Mouse (Mus musculus): Measurements from ENCODE around the gene Cfap44. TPM values are rescaled to one million over a fixed set of nuclear protein-coding genes. Genes with fewer than 3 reads are reported as not detected.
A peak's percentile ranks its signal among the peaks of the same experiment; 100 is the strongest.

The Cfap44 gene
- polyA plus RNA-seq, 1 experiment from 2014 or later: 11.0 TPM

DNA sequence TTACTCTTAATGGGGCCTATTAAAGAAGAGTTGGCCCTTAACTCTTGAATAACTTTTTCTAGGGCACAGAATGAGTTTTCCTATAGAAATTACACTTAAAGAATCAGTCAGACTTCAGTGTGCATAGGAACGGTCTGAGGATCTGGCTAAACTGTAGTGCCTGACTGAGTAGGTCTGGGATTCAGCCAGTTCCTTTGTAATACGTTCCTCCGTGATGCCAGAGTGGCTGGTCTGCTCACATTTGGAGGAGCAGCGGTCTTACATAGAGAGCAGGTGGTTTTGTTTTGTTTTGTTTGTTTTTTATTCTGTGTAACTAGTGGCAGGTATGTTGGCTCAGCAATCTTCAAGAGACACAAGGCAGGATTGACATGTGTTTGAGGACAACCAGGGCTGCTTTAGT, 14.6 kb upstream of the Cfap44 start:
- H3K4me3 ChIP-seq (replicated peaks; ENCODE audit: low read length): no peak overlapping the region
- no peaks in the 10 kb centered on the region for H3K27me3 ChIP-seq (ENCODE audit: control insufficient read depth, insufficient read depth, low read length)
- ATAC-seq (ENCODE audit: low FRiP score) (no peak), DNase-seq (ENCODE audit: low spot score) (no peak)
- no peaks in the 10 kb centered on the region for H3K4me1 ChIP-seq (replicated peaks; ENCODE audit: control insufficient read depth, insufficient read depth, low read length)
- WGBS: 74% methylated on average over 4 of the region's 4 CpGs
- no peak overlapping the region for H3K4me2 ChIP-seq (replicated peaks)
- H3K9ac ChIP-seq: no peak overlapping the region
- 0 out of 2 replicates have a peak, but pooled peaks cover 8% of the 10 kb centered on the region for H3K36me3 ChIP-seq (replicated peaks; ENCODE audit: control insufficient read depth, insufficient read depth)
- H3K27ac ChIP-seq: no peak overlapping the region
- no peaks in the 10 kb centered on the region for H3K9me3 ChIP-seq (ENCODE audit: control insufficient read depth, low read length)

DNA sequence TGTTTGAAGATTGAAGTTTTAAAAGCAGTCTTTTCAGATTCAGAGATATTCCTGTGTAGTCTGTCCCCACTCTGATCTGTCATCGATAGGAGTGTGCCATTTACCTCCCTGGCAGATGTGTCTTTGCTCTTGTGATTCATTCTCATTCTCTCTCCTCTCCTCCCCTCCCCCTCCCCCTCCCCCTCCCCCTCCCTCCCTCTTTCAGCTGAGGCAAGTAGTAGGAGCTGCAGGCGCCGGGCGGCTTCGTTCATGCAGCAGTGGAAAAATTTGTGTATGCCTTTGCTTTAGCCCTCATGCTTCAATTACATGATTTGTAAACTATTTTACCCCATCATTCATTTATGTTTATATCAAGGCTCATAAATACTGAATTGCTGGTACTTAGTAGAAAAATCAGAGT, 13.0 kb upstream of the Cfap44 start:
- Histone ChIP-seq H3K4me2 (replicated peaks) (no peak overlapping the region), H3K4me3 (replicated peaks; ENCODE audit: low read length) (no peak overlapping the region), H3K27ac (no peak overlapping the region), H3K9me3 (ENCODE audit: control insufficient read depth, low read length) (no peaks in the 10 kb centered on the region), H3K36me3 (replicated peaks; ENCODE audit: control insufficient read depth, insufficient read depth) (0 out of 2 replicates have a peak, but pooled peaks cover 8% of the 10 kb centered on the region), H3K27me3 (ENCODE audit: control insufficient read depth, insufficient read depth, low read length) (no peaks in the 10 kb centered on the region), H3K4me1 (replicated peaks; ENCODE audit: control insufficient read depth, insufficient read depth, low read length) (no peaks in the 10 kb centered on the region), H3K9ac (no peak overlapping the region)
- DNase-seq (ENCODE audit: low spot score): no peak
- WGBS: 10% methylated on average over 5 of the region's 5 CpGs
- ATAC-seq (ENCODE audit: low FRiP score): no peak

DNA sequence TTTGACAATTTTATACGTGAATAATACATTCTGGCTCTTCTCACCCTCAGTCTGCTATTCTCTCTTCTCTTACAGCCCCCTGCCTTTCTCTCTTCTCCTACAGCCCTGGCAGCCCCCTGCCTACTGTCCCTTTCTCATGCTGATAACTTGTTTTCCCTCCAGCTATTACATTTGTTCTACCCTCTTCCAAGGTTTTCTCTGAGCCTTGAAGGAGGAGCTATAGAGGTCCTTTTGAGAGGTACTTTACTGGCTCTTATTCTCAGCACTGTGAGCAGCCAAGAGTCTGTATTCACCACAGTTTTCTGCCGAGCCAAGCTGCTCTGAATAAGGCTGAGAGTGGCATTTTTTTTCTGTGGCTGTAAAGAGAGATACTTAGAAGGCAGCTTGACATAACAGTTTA, 11.0 kb upstream of the Cfap44 start:
- H3K4me1 ChIP-seq (replicated peaks; ENCODE audit: control insufficient read depth, insufficient read depth, low read length): no peaks in the 10 kb centered on the region
- DNase-seq (ENCODE audit: low spot score) (no peak), ATAC-seq (ENCODE audit: low FRiP score) (peak; percentile 81; the same call in 1 of the 2 replicates)
- 14% methylated on average over 2 of the region's 2 CpGs for WGBS
- no peak overlapping the region for H3K9ac ChIP-seq
- H3K9me3 ChIP-seq (ENCODE audit: control insufficient read depth, low read length): no peaks in the 10 kb centered on the region
- H3K27me3 ChIP-seq (ENCODE audit: control insufficient read depth, insufficient read depth, low read length): no peaks in the 10 kb centered on the region
- H3K4me2 ChIP-seq (replicated peaks): no peak overlapping the region
- H3K4me3 ChIP-seq (replicated peaks; ENCODE audit: low read length): no peak overlapping the region
- 0 out of 2 replicates have a peak, but pooled peaks cover 3% of the 10 kb centered on the region for H3K36me3 ChIP-seq (replicated peaks; ENCODE audit: control insufficient read depth, insufficient read depth)
- no peak overlapping the region for H3K27ac ChIP-seq

DNA sequence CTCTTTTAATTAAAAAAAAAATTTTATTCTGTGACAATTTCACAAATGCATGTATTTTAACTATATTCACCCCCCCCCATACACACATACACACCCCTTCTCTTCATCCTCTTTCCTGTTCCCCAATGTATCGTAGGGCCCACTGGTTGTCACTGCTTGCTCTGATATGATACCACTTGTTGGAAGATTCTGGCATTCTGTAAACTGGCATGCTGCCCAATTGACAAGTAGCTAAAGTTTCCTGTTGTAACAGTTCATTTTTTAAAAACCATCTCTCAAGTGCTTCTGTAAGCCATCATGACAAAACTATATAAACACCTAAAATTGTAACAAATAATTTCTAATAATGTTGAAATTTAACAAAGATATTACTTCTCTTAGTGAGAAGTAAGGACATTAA, 10.3 kb upstream of the Cfap44 start:
- H3K36me3 ChIP-seq (replicated peaks; ENCODE audit: control insufficient read depth, insufficient read depth): 0 out of 2 replicates have a peak, but pooled peaks cover 8% of the 10 kb centered on the region
- H3K27ac ChIP-seq: no peak overlapping the region
- ATAC-seq (ENCODE audit: low FRiP score): no peak
- no peak overlapping the region for H3K4me3 ChIP-seq (replicated peaks; ENCODE audit: low read length)
- DNase-seq (ENCODE audit: low spot score): no peak
- no peak overlapping the region for H3K9ac ChIP-seq
- 81% methylated on average over 1 of the region's 1 CpGs for WGBS
- H3K4me2 ChIP-seq (replicated peaks): no peak overlapping the region
- H3K9me3 ChIP-seq (ENCODE audit: control insufficient read depth, low read length): no peaks in the 10 kb centered on the region
- H3K27me3 ChIP-seq (ENCODE audit: control insufficient read depth, insufficient read depth, low read length): no peaks in the 10 kb centered on the region
- no peaks in the 10 kb centered on the region for H3K4me1 ChIP-seq (replicated peaks; ENCODE audit: control insufficient read depth, insufficient read depth, low read length)

DNA sequence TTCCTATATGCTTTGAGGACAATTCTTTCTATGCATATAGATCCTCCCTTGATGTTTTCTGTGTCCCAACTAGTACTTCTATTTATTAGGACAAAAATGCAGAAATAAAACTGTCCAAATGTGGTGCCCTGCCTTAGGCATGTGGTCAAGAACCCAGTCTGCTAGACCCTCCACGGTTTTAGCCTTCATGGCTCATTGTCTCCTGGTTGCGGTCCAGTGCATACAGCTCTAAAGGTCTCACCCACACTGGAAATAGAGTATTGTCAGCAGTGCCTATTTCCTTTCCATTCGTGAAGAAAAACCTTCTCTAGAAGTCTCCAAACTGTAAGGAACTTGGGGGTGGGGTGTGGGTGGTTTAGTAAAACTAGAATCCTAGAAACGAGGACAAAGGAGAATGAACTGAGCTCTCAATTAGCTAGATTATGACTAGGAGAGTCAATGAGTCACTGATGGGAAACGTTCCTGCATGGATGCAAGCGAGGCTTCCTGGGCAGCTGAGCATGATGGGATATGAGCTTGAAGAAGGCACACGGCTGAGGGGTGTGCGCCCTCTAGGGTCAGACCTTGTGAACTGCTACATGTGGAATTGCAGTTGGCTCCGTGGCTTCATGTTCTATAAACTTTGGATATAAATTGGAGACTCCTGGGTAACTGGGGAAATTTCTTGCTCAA, 2.6 kb upstream of the Cfap44 start:
- Histone ChIP-seq H3K27me3 (ENCODE audit: control insufficient read depth, insufficient read depth, low read length) (no peaks in the 10 kb centered on the region), H3K4me2 (replicated peaks) (peak overlapping the region; percentile 25)

DNA sequence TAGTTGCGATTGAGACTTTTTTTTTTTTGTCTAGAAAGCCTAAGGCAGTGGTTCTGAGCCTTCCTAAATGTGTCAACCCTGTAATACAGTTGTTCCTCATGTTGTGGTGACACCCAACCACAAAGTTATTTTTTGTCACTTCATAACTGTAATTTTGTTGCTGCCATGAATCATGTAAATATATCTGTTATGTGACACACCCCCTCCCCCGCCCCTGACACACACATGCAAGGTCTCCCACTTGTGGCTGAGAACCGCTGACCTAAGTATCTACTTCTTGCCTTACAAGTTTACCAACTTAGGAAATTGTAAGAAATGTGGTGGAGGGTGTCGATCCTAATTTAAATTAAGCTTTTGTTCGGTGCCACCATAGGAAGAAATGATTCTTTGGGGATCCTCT, 10.3 kb downstream of the Cfap44 start:
- 97% methylated on average over 5 of the region's 5 CpGs for WGBS
- Histone ChIP-seq H3K4me2 (replicated peaks) (no peak overlapping the region), H3K4me3 (replicated peaks; ENCODE audit: low read length) (no peak overlapping the region), H3K9me3 (ENCODE audit: control insufficient read depth, low read length) (peaks cover 5% of the 10 kb centered on the region; the same call in 1 of the 2 replicates), H3K27ac (no peak overlapping the region), H3K4me1 (replicated peaks; ENCODE audit: control insufficient read depth, insufficient read depth, low read length) (no peaks in the 10 kb centered on the region), H3K9ac (no peak overlapping the region), H3K27me3 (ENCODE audit: control insufficient read depth, insufficient read depth, low read length) (no peaks in the 10 kb centered on the region), H3K36me3 (replicated peaks; ENCODE audit: control insufficient read depth, insufficient read depth) (no peaks in the 10 kb centered on the region)
- ATAC-seq (ENCODE audit: low FRiP score): no peak
- DNase-seq (ENCODE audit: low spot score): no peak

More for the DNA sequence above, 2.6 kb upstream of the Cfap44 start:
- Histone ChIP-seq H3K4me3 (replicated peaks; ENCODE audit: low read length) (no peak overlapping the region), H3K4me1 (replicated peaks; ENCODE audit: control insufficient read depth, insufficient read depth, low read length) (peaks cover 12% of the 10 kb centered on the region), H3K9me3 (ENCODE audit: control insufficient read depth, low read length) (no peaks in the 10 kb centered on the region), H3K9ac (no peak overlapping the region), H3K27ac (no peak overlapping the region), H3K36me3 (replicated peaks; ENCODE audit: control insufficient read depth, insufficient read depth) (0 out of 2 replicates have a peak, but pooled peaks cover 5% of the 10 kb centered on the region)
- WGBS: 34% methylated on average over 9 of the region's 9 CpGs
- DNase-seq (ENCODE audit: low spot score) (peak; percentile 66), ATAC-seq (ENCODE audit: low FRiP score) (no peak)

DNA sequence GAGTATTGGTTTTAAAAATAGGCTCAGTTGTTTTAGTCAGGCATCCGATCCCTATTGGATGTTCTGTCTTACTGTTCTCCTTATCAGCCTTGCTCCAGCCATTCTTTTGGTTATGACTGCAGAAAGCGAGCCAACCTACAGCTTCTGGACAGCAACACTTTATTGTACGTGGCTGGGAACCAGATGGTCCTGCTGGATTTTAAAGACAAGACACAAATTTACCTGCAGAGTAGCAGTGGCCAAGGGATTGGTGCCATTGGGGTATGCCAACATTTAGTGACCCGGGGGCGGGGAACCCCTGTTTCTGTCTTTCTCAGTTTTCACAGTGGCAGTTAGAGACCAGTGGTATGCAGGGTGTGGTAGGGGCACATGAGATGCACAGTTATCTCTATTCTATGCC, 12.6 kb downstream of the Cfap44 start:
- DNase-seq (ENCODE audit: low spot score) (no peak), ATAC-seq (ENCODE audit: low FRiP score) (no peak)
- no peaks in the 10 kb centered on the region for H3K36me3 ChIP-seq (replicated peaks; ENCODE audit: control insufficient read depth, insufficient read depth)
- peaks cover 5% of the 10 kb centered on the region; the same call in 1 of the 2 replicates for H3K9me3 ChIP-seq (ENCODE audit: control insufficient read depth, low read length)
- H3K4me2 ChIP-seq (replicated peaks): no peak overlapping the region
- 97% methylated on average over 5 of the region's 5 CpGs for WGBS
- no peak overlapping the region for H3K9ac ChIP-seq
- H3K4me1 ChIP-seq (replicated peaks; ENCODE audit: control insufficient read depth, insufficient read depth, low read length): no peaks in the 10 kb centered on the region
- no peak overlapping the region for H3K4me3 ChIP-seq (replicated peaks; ENCODE audit: low read length)
- H3K27me3 ChIP-seq (ENCODE audit: control insufficient read depth, insufficient read depth, low read length): no peaks in the 10 kb centered on the region
- H3K27ac ChIP-seq: no peak overlapping the region

DNA sequence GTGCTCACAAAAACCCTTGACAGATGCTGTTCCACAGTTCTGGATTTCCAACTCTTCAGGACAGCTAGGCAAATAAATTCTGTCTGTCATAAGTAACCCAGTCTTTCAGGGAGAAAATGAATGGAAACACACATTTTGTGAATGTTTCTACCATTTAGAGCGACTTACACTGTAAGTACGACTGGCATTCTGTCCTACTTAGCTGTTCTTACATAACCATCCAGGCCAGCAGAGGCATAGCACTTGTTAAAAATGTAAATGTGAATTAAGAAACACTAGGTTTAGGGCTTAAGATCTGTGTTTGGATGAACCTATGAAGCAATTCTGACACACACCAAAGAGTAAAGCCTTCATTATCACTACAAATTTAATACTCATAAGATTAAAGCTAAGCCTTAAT, 13.7 kb downstream of the Cfap44 start:
- Histone ChIP-seq H3K9me3 (ENCODE audit: control insufficient read depth, low read length) (peaks cover 5% of the 10 kb centered on the region; the same call in 1 of the 2 replicates), H3K4me3 (replicated peaks; ENCODE audit: low read length) (no peak overlapping the region), H3K4me2 (replicated peaks) (no peak overlapping the region), H3K27me3 (ENCODE audit: control insufficient read depth, insufficient read depth, low read length) (no peaks in the 10 kb centered on the region), H3K9ac (no peak overlapping the region), H3K27ac (no peak overlapping the region), H3K36me3 (replicated peaks; ENCODE audit: control insufficient read depth, insufficient read depth) (no peaks in the 10 kb centered on the region), H3K4me1 (replicated peaks; ENCODE audit: control insufficient read depth, insufficient read depth, low read length) (no peaks in the 10 kb centered on the region)
- DNase-seq (ENCODE audit: low spot score) (no peak), ATAC-seq (ENCODE audit: low FRiP score) (no peak)
- WGBS: 91% methylated on average over 2 of the region's 2 CpGs

DNA sequence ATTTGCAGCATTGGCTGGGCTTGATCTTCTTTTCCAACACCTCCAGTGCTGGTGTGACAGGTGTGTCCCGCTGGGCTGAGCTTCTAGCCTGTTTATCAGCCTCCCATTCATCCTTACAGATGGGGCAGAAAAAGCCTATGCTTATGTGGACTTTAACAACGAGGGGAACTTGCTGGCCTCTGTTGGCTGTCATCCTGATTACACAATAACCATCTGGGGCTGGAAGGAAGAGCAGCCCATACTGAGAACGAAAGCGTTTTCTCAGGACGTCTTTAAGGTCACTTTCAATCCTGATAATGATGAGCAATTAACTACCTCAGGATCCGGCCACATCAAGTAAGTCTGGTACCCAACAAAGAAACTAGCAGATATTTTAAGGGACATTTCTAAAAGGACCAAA, 15.6 kb downstream of the Cfap44 start:
- ATAC-seq (ENCODE audit: low FRiP score) (no peak), DNase-seq (ENCODE audit: low spot score) (no peak)
- Histone ChIP-seq H3K4me1 (replicated peaks; ENCODE audit: control insufficient read depth, insufficient read depth, low read length) (no peaks in the 10 kb centered on the region), H3K27ac (no peak overlapping the region), H3K4me3 (replicated peaks; ENCODE audit: low read length) (no peak overlapping the region), H3K27me3 (ENCODE audit: control insufficient read depth, insufficient read depth, low read length) (no peaks in the 10 kb centered on the region), H3K4me2 (replicated peaks) (no peak overlapping the region), H3K9ac (no peak overlapping the region), H3K9me3 (ENCODE audit: control insufficient read depth, low read length) (no peaks in the 10 kb centered on the region), H3K36me3 (replicated peaks; ENCODE audit: control insufficient read depth, insufficient read depth) (no peaks in the 10 kb centered on the region)
- WGBS: 69% methylated on average over 6 of the region's 6 CpGs

DNA sequence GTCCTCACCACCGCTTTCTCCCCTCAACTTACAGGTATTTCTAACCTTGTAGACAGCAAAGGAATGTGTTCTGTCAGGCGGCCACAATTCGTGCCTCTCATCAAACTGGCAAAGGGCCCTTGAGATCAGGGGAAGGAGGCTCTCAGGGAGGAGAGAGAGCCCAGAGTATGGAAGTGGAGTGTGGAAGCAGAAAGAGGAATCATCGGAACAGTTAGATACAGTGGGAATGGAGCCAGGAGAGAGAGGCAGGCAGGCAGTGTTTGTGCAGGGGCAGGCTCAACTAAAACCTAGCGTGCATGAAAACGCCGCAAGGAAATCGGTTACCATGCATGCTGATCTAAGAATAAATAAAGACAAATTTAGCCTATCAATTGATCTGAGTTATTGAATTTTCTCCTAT, 23.0 kb downstream of the Cfap44 start:
- H3K4me1 ChIP-seq (replicated peaks; ENCODE audit: control insufficient read depth, insufficient read depth, low read length): no peaks in the 10 kb centered on the region
- H3K27ac ChIP-seq: no peak overlapping the region
- H3K36me3 ChIP-seq (replicated peaks; ENCODE audit: control insufficient read depth, insufficient read depth): no peaks in the 10 kb centered on the region
- H3K4me2 ChIP-seq (replicated peaks): no peak overlapping the region
- WGBS: 80% methylated on average over 8 of the region's 8 CpGs
- no peak for ATAC-seq (ENCODE audit: low FRiP score)
- H3K9ac ChIP-seq: no peak overlapping the region
- no peaks in the 10 kb centered on the region for H3K9me3 ChIP-seq (ENCODE audit: control insufficient read depth, low read length)
- no peak for DNase-seq (ENCODE audit: low spot score)
- H3K4me3 ChIP-seq (replicated peaks; ENCODE audit: low read length): no peak overlapping the region
- H3K27me3 ChIP-seq (ENCODE audit: control insufficient read depth, insufficient read depth, low read length): no peaks in the 10 kb centered on the region
